Mouse (Mus musculus) splenic B cell, adult 2 months (primary cell): ENCODE data around the gene Vmn2r62.
"Not testable (repeated sequence)": the region's sequence is repeated elsewhere in the genome, so short reads cannot be mapped to it uniquely, and the experiment has no call there.

Experiments used
- DNase-seq: peaks from one replicate; pipeline ENCODE4 v3.0.0-alpha.2; 2011; ENCODE audit warnings: low read depth, low spot score
- H3K27me3 ChIP-seq: 2 replicates; pipeline ENCODE4 v1.6.1; 2012; ENCODE audit warnings: mild to moderate bottlenecking, low read length, moderate library complexity, mixed read lengths; ENCODE audit not compliant: control insufficient read depth, poor library complexity, insufficient read depth, severe bottlenecking
- H3K36me3 ChIP-seq: 2 replicates; pipeline ENCODE4 v1.6.1; 2012; ENCODE audit warnings: mild to moderate bottlenecking, low read length, moderate library complexity, mixed read lengths; ENCODE audit not compliant: control insufficient read depth, poor library complexity, insufficient read depth, severe bottlenecking

Vmn2r62 gene

GRCm38 (mm10) chr7:42793425-42793824, at the start of gene Vmn2r62:
Gene Vmn2r62, minus strand, starts transcription at chr7:42793525.
- H3K36me3 ChIP-seq, DNase-seq, H3K27me3 ChIP-seq: not testable (repeated sequence)

- not testable (repeated sequence) for DNase-seq
Observed at GRCm38 (mm10) chr7:42838366-42838765, 45.0 kb upstream of the Vmn2r62 start.

GRCm38 (mm10) chr7:42832221-42832620, 38.9 kb upstream of the Vmn2r62 start:
- Histone ChIP-seq H3K36me3 (no peaks in the 10 kb centered on the region), H3K27me3 (no peaks in the 10 kb centered on the region)
- no peak for DNase-seq

More at GRCm38 (mm10) chr7:42838366-42838765, 45.0 kb upstream of the Vmn2r62 start:
- not testable (repeated sequence) for H3K27me3 ChIP-seq, H3K36me3 ChIP-seq

GRCm38 (mm10) chr7:42749836-42750235, 43.5 kb downstream of the Vmn2r62 start:
- Histone ChIP-seq H3K27me3 (no peaks in the 10 kb centered on the region), H3K36me3 (no peaks in the 10 kb centered on the region)
- DNase-seq = no peak

- no peaks in the 10 kb centered on the region for H3K27me3 ChIP-seq
- no peak for DNase-seq
- H3K36me3 ChIP-seq = no peaks in the 10 kb centered on the region
Observed at GRCm38 (mm10) chr7:42738536-42739210, 54.7 kb downstream of the Vmn2r62 start.

GRCm38 (mm10) chr7:42726917-42727316, 66.4 kb downstream of the Vmn2r62 start, which contains the start of gene Gm17067:
Gene Gm17067, minus strand, starts transcription at chr7:42727017.
- not testable (repeated sequence) for H3K36me3 ChIP-seq, DNase-seq, H3K27me3 ChIP-seq
